Mouse (Mus musculus) liver, adult 2 months (tissue): Measurements from ENCODE around the gene Ltf.

Experiments
- CTCF ChIP-seq: fragments of 200-500 bp; IDR thresholded peaks from 2 replicates; pipeline ENCODE4 v1.5.1; 2011; ENCODE audit warnings: low read depth, low read length, control low read depth
- POLR2A ChIP-seq: fragments of 200-500 bp; IDR thresholded peaks from 2 replicates; pipeline ENCODE4 v1.6.1; 2011; ENCODE audit warnings: low read length, control low read depth; ENCODE audit not compliant: insufficient read depth; ENCODE audit errors: extremely low read depth

GRCm38 (mm10) chr9:111046222-111046621 lies 27.2 kb downstream of the Ltf start:
- TF ChIP-seq CTCF (no peak), POLR2A (no peak)
